Comparison of ENCODE assay signal across 17 mouse cellular contexts in genomic region chr17:33932448-33932847, GRCm38 (mm10). TPM values are rescaled to one million over a fixed set of nuclear protein-coding genes. Genes with fewer than 3 reads are reported as not detected.
DNase-seq lines count a peak whose midpoint lies in the region; ATAC-seq and TF ChIP-seq lines count a peak whose summit lies in the region.
"Had no signal": no experiment of that assay in that cellular context is flagged by ENCODE, and none has a peak within 500 bp of the region (broad histone marks: within the 10 kb centered on the region; RNA-seq: fewer than 3 reads in every experiment).

No protein-coding gene starts in this region.

- peak overlapping the region; percentile 23 for H3K4me3 ChIP-seq in forebrain, embryonic 10.5 days
- no peak overlapping the region for H3K4me3 ChIP-seq in forebrain, embryonic 12.5 days (replicated peaks)
- H3K4me3 ChIP-seq in E14TG2a.4 (replicated peaks; ENCODE audit: low read length): peak overlapping the region; percentile 97
- H3K4me3 ChIP-seq in embryonic facial prominence, embryonic 10.5 days: peak overlapping the region; percentile 91; the same call in 1 of the 2 replicates
- H3K4me3 ChIP-seq: forebrain, embryonic 13.5 days; heart, embryonic 13.5 days; hindbrain, embryonic 13.5 days had no signal

- peaks cover 48% of the 10 kb centered on the region for H3K4me1 ChIP-seq in forebrain, embryonic 10.5 days
- H3K4me1 ChIP-seq in forebrain, embryonic 12.5 days: peaks cover 25% of the 10 kb centered on the region
- H3K4me1 ChIP-seq in E14TG2a.4 (replicated peaks; ENCODE audit: low read depth, low read length): peaks cover 77% of the 10 kb centered on the region
- H3K4me1 ChIP-seq in embryonic facial prominence, embryonic 10.5 days: peaks cover 52% of the 10 kb centered on the region

- peaks cover 60% of the 10 kb centered on the region for H3K36me3 ChIP-seq in forebrain, embryonic 10.5 days (replicated peaks)
- peaks cover 54% of the 10 kb centered on the region for H3K36me3 ChIP-seq in forebrain, embryonic 12.5 days (replicated peaks)
- peaks cover 66% of the 10 kb centered on the region for H3K36me3 ChIP-seq in E14TG2a.4 (ENCODE audit: insufficient read depth, low read length)
- peaks cover 57% of the 10 kb centered on the region for H3K36me3 ChIP-seq in embryonic facial prominence, embryonic 10.5 days (replicated peaks)

- H3K27ac ChIP-seq in forebrain, embryonic 10.5 days: no peak overlapping the region
- no peak overlapping the region for H3K27ac ChIP-seq in forebrain, embryonic 12.5 days
- no peak overlapping the region for H3K27ac ChIP-seq in embryonic facial prominence, embryonic 10.5 days (replicated peaks)
- H3K27ac ChIP-seq: forebrain, embryonic 13.5 days; heart, embryonic 13.5 days; hindbrain, embryonic 13.5 days; hindbrain, postnatal 0 days had no signal

- H3K9ac ChIP-seq in forebrain, embryonic 12.5 days: no peak overlapping the region
- H3K9ac ChIP-seq: forebrain, embryonic 13.5 days; forebrain, postnatal 0 days; heart, embryonic 13.5 days; hindbrain, embryonic 13.5 days had no signal

- WGBS in forebrain, embryonic 10.5 days: 92% methylated on average over 14 of the region's 14 CpGs
- 89% methylated on average over 14 of the region's 14 CpGs for WGBS in forebrain, embryonic 12.5 days
- 74% methylated on average over 14 of the region's 14 CpGs for WGBS in embryonic facial prominence, embryonic 10.5 days

- H3K9me3 ChIP-seq in forebrain, embryonic 10.5 days: no peaks in the 10 kb centered on the region
- H3K9me3 ChIP-seq in forebrain, embryonic 12.5 days: no peaks in the 10 kb centered on the region
- no peaks in the 10 kb centered on the region for H3K9me3 ChIP-seq in E14TG2a.4 (ENCODE audit: low read length)
- H3K9me3 ChIP-seq in embryonic facial prominence, embryonic 10.5 days: no peaks in the 10 kb centered on the region
- H3K9me3 ChIP-seq: forebrain, embryonic 13.5 days; heart, embryonic 13.5 days; hindbrain, embryonic 13.5 days had no signal

- no peak for TF ChIP-seq CTCF in E14TG2a.4 (conservative IDR thresholded peaks at IDR 0.05; ENCODE audit: low read length)

- ATAC-seq in forebrain, embryonic 12.5 days (ENCODE audit: low FRiP score): no peak
- ATAC-seq: forebrain, embryonic 13.5 days; forebrain, postnatal 0 days; hindbrain, postnatal 0 days had no signal

- H3K27me3 ChIP-seq in forebrain, embryonic 10.5 days (ENCODE audit: poor library complexity, severe bottlenecking): peaks cover 4% of the 10 kb centered on the region; the same call in 1 of the 2 replicates
- no peaks in the 10 kb centered on the region for H3K27me3 ChIP-seq in forebrain, embryonic 12.5 days
- no peaks in the 10 kb centered on the region for H3K27me3 ChIP-seq in E14TG2a.4 (ENCODE audit: insufficient read depth, low read length)
- H3K27me3 ChIP-seq in embryonic facial prominence, embryonic 10.5 days (replicated peaks; ENCODE audit: low read depth, poor library complexity, severe bottlenecking): peaks cover 3% of the 10 kb centered on the region; the same call in 1 of the 2 replicates
- H3K27me3 ChIP-seq: heart, embryonic 13.5 days; hindbrain, embryonic 13.5 days had no signal

- no peak for DNase-seq in forebrain, embryonic 10.5 days (ENCODE audit: extremely low spot score, low spot score)
- peak; percentile 16 for DNase-seq in kidney, postnatal 10 days
- no peak for DNase-seq in kidney, postnatal 4 days
- no peak for DNase-seq in embryonic facial prominence, embryonic 10.5 days (ENCODE audit: low spot score)
- DNase-seq in Muller cell, postnatal 12 days (ENCODE audit: inconsistent ontology term): no peak
- DNase-seq: adrenal gland, adult 2 months; adrenal gland, postnatal 25 days; cerebellum, adult 2 months; forebrain, postnatal 0 days; gastrocnemius, postnatal 14 days; heart, postnatal 36 days had no signal

- no peak overlapping the region for H3K4me2 ChIP-seq in forebrain, embryonic 12.5 days
- H3K4me2 ChIP-seq: forebrain, embryonic 13.5 days; heart, embryonic 13.5 days; hindbrain, embryonic 13.5 days had no signal

RNA-seq across cellular contexts. Expression of gene Rgl2, which starts 3.1 kb away (rescaled TPM):
- polyA plus RNA-seq in forebrain, embryonic 10.5 days (2016; fragmentation: Nextera tagmentation; extraction: Ambion mirVana): 39.3 and 46.7 TPM in 2 replicates
- 53.7 and 55.9 TPM in 2 replicates for polyA plus RNA-seq in forebrain, embryonic 12.5 days (2016; fragmentation: Nextera tagmentation; extraction: Ambion mirVana)
- polyA plus RNA-seq in embryonic facial prominence, embryonic 10.5 days (2016; fragmentation: Nextera tagmentation; extraction: Ambion mirVana): 40.2 and 41.0 TPM in 2 replicates

RNA-seq across cellular contexts. Expression of gene Pfdn6, which starts 7.7 kb away (rescaled TPM):
- polyA plus RNA-seq in forebrain, embryonic 10.5 days (2016; fragmentation: Nextera tagmentation; extraction: Ambion mirVana): 239 and 242 TPM in 2 replicates
- polyA plus RNA-seq in forebrain, embryonic 12.5 days (2016; fragmentation: Nextera tagmentation; extraction: Ambion mirVana): 198 and 201 TPM in 2 replicates
- 233 and 235 TPM in 2 replicates for polyA plus RNA-seq in embryonic facial prominence, embryonic 10.5 days (2016; fragmentation: Nextera tagmentation; extraction: Ambion mirVana)

RNA-seq across cellular contexts. Expression of gene Wdr46, which starts 8.0 kb away (rescaled TPM):
- 56.1 and 59.6 TPM in 2 replicates for polyA plus RNA-seq in forebrain, embryonic 10.5 days (2016; fragmentation: Nextera tagmentation; extraction: Ambion mirVana)
- 40.1 and 41.9 TPM in 2 replicates for polyA plus RNA-seq in forebrain, embryonic 12.5 days (2016; fragmentation: Nextera tagmentation; extraction: Ambion mirVana)
- polyA plus RNA-seq in embryonic facial prominence, embryonic 10.5 days (2016; fragmentation: Nextera tagmentation; extraction: Ambion mirVana): 62.1 and 66.0 TPM in 2 replicates

RNA-seq across cellular contexts. Expression of gene Zbtb22, which starts 16.7 kb away (rescaled TPM):
- polyA plus RNA-seq in forebrain, embryonic 10.5 days (2016; fragmentation: Nextera tagmentation; extraction: Ambion mirVana): 21.2 and 23.2 TPM in 2 replicates
- 23.1 and 23.5 TPM in 2 replicates for polyA plus RNA-seq in forebrain, embryonic 12.5 days (2016; fragmentation: Nextera tagmentation; extraction: Ambion mirVana)
- polyA plus RNA-seq in embryonic facial prominence, embryonic 10.5 days (2016; fragmentation: Nextera tagmentation; extraction: Ambion mirVana): 19.6 and 21.1 TPM in 2 replicates

RNA-seq across cellular contexts. Expression of gene Tapbp, which starts 16.7 kb away (rescaled TPM):
- polyA plus RNA-seq in forebrain, embryonic 10.5 days (2016; fragmentation: Nextera tagmentation; extraction: Ambion mirVana): 14.1 TPM in 2 replicates
- 16.1 and 19.5 TPM in 2 replicates for polyA plus RNA-seq in forebrain, embryonic 12.5 days (2016; fragmentation: Nextera tagmentation; extraction: Ambion mirVana)
- 9.9 and 11.8 TPM in 2 replicates for polyA plus RNA-seq in embryonic facial prominence, embryonic 10.5 days (2016; fragmentation: Nextera tagmentation; extraction: Ambion mirVana)
